ENCODE assay signal across 13 mouse cellular contexts in the genomic region with DNA sequence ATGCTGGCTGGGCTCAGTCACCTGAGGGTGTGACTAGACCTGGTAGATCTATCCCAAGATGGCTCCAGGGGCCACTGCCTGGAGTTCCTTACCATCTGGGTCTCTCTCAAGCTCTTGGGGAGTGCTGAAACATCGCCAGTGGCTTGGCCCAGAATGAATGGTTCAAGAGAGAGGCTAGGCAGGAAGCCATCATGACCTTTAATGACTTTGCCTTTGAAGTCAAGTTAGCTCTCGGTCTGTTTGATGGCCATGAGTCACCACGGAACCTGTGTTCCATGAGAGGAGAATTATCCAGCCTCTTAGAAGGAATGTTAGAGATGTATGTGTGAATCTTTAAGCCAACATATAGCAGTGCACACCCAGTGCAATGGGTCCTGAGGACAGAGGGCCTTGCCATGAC.
"Had no signal": no experiment of that assay in that cellular context is flagged by ENCODE, and none has a peak within 500 bp of the region (broad histone marks: within the 10 kb centered on the region; RNA-seq: fewer than 3 reads in every experiment).

No protein-coding gene starts in this region.

- H3K4me1 ChIP-seq: limb, embryonic 12.5 days; midbrain, embryonic 12.5 days; stomach, embryonic 15.5 days had no signal

- H3K36me3 ChIP-seq: limb, embryonic 12.5 days; lung, embryonic 15.5 days; stomach, embryonic 15.5 days had no signal

- DNase-seq: kidney, adult 18-20 months; kidney, postnatal 10 days; liver; lung, postnatal 14 days; right cerebral cortex, postnatal 14 days; thymus, adult 2 months; thymus, postnatal 25 days had no signal

- H3K27me3 ChIP-seq: limb, embryonic 12.5 days; lung, embryonic 15.5 days; midbrain, embryonic 12.5 days; stomach, embryonic 15.5 days had no signal

- H3K4me2 ChIP-seq: limb, embryonic 12.5 days; lung, embryonic 15.5 days; midbrain, embryonic 12.5 days; stomach, embryonic 15.5 days had no signal

- H3K27ac ChIP-seq: limb, embryonic 12.5 days; lung, embryonic 15.5 days; macrophage; midbrain, embryonic 12.5 days; stomach, embryonic 15.5 days had no signal

- H3K4me3 ChIP-seq: limb, embryonic 12.5 days; lung, embryonic 15.5 days; megakaryocyte, embryonic 14.5 days; midbrain, embryonic 12.5 days; stomach, embryonic 15.5 days had no signal

- H3K9me3 ChIP-seq: limb, embryonic 12.5 days; lung, embryonic 15.5 days; megakaryocyte, embryonic 14.5 days; midbrain, embryonic 12.5 days; stomach, embryonic 15.5 days had no signal

- H3K9ac ChIP-seq: limb, embryonic 12.5 days; lung, embryonic 15.5 days; midbrain, embryonic 12.5 days; stomach, embryonic 15.5 days had no signal
